Mouse (Mus musculus) liver, embryonic 15.5 days (tissue): ENCODE measurements around the gene Crocc. TPM values are rescaled to one million over a fixed set of nuclear protein-coding genes. Genes with fewer than 3 reads are reported as not detected.

Source experiments
- ATAC-seq: fragments of 200-750 bp; cut with Nextera tagmentation; 2 replicates; pipeline ENCODE4 v1.8.0; 2017; ENCODE audit warnings: moderate number of reproducible peaks, mild to moderate bottlenecking, moderate library complexity; ENCODE audit not compliant: insufficient read depth
- H3K27ac ChIP-seq: fragments of 300-500 bp; sonication (generic); replicated peaks from 2 replicates; pipeline ENCODE4 v1.5.1; 2015; ENCODE audit warnings: mild to moderate bottlenecking, inconsistent platforms
- H3K27me3 ChIP-seq: fragments of 300-500 bp; sonication (generic); 2 replicates; pipeline ENCODE4 v1.6.1; 2015; ENCODE audit warnings: mild to moderate bottlenecking, inconsistent platforms
- H3K36me3 ChIP-seq: fragments of 300-500 bp; sonication (generic); replicated peaks from 2 replicates; pipeline ENCODE4 v1.6.1; 2015; ENCODE audit warnings: moderate library complexity, mild to moderate bottlenecking, inconsistent platforms
- H3K4me1 ChIP-seq: fragments of 300-500 bp; sonication (generic); replicated peaks from 2 replicates; pipeline ENCODE4 v1.6.1; 2015; ENCODE audit warnings: inconsistent platforms
- H3K4me2 ChIP-seq: fragments of 300-500 bp; sonication (generic); 2 replicates; pipeline ENCODE4 v1.6.1; 2015; ENCODE audit warnings: moderate library complexity, mild to moderate bottlenecking, inconsistent platforms
- H3K4me3 ChIP-seq: fragments of 300-500 bp; sonication (generic); replicated peaks from 2 replicates; pipeline ENCODE4 v1.5.1; 2015; ENCODE audit warnings: mild to moderate bottlenecking, inconsistent platforms
- H3K9ac ChIP-seq: fragments of 300-500 bp; sonication (generic); 2 replicates; pipeline ENCODE4 v1.6.1; 2015; ENCODE audit warnings: moderate library complexity, mild to moderate bottlenecking, inconsistent platforms
- H3K9me3 ChIP-seq: fragments of 300-500 bp; sonication (generic); replicated peaks from 2 replicates; pipeline ENCODE4 v1.6.1; 2016; ENCODE audit warnings: inconsistent platforms
- WGBS: fragments of 180-500 bp; shearing (Covaris S2); methylation state at CpG from one replicate; pipeline ENCODE4 v1.1.7; 2015; ENCODE audit warnings: mixed read lengths; ENCODE audit not compliant: insufficient replicate concordance; 5-methylcytosine and 5-hydroxymethylcytosine counted together
- polyA plus RNA-seq: library from polyadenylated mRNA; unstranded; fragments of >200 nt; fragmentation: Nextera tagmentation; extraction: Ambion mirVana; gene quantifications from 2 replicates; pipeline ENCODE4 v1.2.1, GENCODE M21; 2015

The Crocc gene
- polyA plus RNA-seq, 1 experiment from 2014 or later, result 0.77 TPM

DNA sequence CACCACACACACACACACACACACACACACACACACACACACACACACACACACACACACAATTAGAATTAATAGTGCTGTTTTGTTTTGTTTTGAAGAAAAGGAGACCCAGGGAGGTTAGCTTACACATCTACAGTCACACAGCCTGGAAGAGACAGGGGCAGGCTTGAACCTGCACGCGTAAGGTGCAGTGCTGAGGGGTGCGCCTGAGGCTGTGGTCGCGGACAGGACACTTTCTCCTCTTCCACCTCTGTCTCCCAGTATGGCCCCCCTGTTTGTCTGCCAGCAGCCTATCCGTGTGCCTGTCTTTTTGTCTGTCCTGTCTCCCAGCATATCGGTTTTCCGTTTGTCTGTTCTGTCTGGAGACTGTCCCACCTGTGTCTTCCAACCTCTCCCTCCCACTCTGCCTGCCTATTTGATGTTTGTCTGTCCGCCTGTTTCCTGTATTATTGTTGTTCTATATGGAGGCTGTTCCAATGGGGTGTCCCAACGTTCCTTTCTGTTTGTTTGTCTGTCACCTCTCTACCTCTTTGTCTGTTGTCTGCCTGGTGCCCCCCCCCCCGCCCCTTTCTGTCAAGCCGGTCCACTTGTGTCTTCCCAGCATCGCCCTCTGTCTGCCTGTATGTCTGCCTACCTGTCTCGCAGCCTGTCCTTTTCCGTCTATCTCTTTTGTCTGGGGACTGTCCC, 74.2 kb downstream of the Crocc start:
- Histone ChIP-seq H3K4me3 (peak overlapping the region; percentile 84), H3K27me3 (0 out of 2 replicates have a peak, but pooled peaks cover 6% of the 10 kb centered on the region), H3K4me1 (peaks cover 50% of the 10 kb centered on the region), H3K27ac (no peak overlapping the region), H3K9ac (peak overlapping the region; percentile 88; the same call in 1 of the 2 replicates), H3K9me3 (no peaks in the 10 kb centered on the region), H3K36me3 (no peaks in the 10 kb centered on the region), H3K4me2 (peak overlapping the region; percentile 97)
- 26% methylated on average over 15 of the region's 15 CpGs for WGBS
- ATAC-seq, result peak; percentile 1; the same call in 1 of the 2 replicates

DNA sequence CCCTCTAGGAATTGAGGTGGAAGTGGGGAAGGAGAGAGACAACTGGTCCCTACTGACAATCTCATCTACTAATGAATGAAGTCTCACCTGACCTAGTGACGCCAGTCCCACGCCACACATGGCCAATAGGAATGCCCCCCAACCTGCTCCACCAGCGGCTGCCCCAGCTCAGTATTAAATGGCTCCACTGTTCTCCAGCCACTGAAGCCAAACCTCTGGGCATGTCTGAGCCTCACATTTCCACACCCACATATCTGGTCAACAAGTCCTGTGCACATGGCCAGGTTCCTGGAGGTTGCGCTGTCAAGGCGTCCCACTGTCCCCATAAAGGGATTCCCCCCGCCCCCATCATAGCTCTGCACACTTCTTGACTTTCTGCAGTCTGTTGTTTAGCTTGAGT, 75.8 kb downstream of the Crocc start:
- H3K27me3 ChIP-seq, result 0 out of 2 replicates have a peak, but pooled peaks cover 6% of the 10 kb centered on the region
- WGBS, result 82% methylated on average over 6 of the region's 6 CpGs
- H3K4me3 ChIP-seq, result no peak overlapping the region
- H3K9ac ChIP-seq, result no peak overlapping the region
- H3K36me3 ChIP-seq, result peaks cover 4% of the 10 kb centered on the region
- no peaks in the 10 kb centered on the region for H3K9me3 ChIP-seq
- no peak overlapping the region for H3K4me2 ChIP-seq
- no peak for ATAC-seq
- H3K27ac ChIP-seq, result no peak overlapping the region
- H3K4me1 ChIP-seq, result peaks cover 49% of the 10 kb centered on the region

DNA sequence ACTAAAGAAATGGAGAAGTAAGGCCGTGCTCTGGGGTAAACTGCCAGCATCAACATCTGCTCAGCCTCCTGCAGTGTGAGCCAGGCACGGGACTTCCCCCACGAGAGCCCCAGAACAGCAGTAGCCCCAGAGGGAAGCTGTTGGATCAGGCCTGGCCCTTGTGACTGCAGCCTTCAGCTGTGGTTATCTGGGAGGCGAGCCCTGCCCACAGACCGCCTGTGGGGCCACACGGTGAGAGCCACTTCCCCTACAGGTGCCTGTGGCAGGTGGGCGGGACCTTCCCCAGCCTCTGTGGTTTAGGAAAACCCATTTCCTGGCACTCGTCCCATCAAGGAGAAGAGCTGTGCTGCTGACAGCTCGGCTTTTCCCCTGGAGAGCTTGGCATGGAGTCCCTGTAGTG, 76.9 kb downstream of the Crocc start:
- WGBS, result 4% methylated on average over 9 of the region's 9 CpGs
- peaks cover 41% of the 10 kb centered on the region for H3K4me1 ChIP-seq
- H3K4me2 ChIP-seq, result peak overlapping the region; percentile 5
- H3K4me3 ChIP-seq, result no peak overlapping the region
- peak; percentile 49; the same call in 1 of the 2 replicates for ATAC-seq
- H3K27ac ChIP-seq, result peak overlapping the region; percentile 64
- H3K36me3 ChIP-seq, result peaks cover 14% of the 10 kb centered on the region
- 0 out of 2 replicates have a peak, but pooled peaks cover 6% of the 10 kb centered on the region for H3K27me3 ChIP-seq
- H3K9ac ChIP-seq, result no peak overlapping the region
- no peaks in the 10 kb centered on the region for H3K9me3 ChIP-seq

DNA sequence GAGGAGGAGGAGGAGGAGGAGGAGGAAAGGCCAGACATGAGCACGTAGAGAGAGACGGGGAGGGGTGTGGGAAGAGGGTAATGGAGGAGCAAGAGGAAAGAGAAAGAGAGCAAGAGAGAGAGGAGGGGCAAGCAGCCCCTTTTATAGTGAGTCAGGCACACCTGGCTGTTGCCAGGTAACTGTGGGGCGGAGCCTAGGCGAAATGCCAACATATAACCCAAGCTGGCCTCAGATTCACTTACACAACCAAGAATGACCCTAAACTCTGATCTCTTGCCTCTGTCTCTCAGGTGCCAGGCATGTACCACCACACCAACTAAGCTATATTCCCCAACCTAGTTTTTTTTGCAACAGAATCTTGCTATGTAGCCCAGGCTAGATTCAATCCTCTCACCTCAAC, 77.5 kb downstream of the Crocc start:
- Histone ChIP-seq H3K9me3 (no peaks in the 10 kb centered on the region), H3K4me2 (no peak overlapping the region; the same call in 1 of the 2 replicates), H3K4me1 (peaks cover 44% of the 10 kb centered on the region), H3K36me3 (peaks cover 18% of the 10 kb centered on the region), H3K4me3 (no peak overlapping the region), H3K27ac (peak overlapping the region; percentile 64), H3K9ac (no peak overlapping the region), H3K27me3 (0 out of 2 replicates have a peak, but pooled peaks cover 6% of the 10 kb centered on the region)
- no peak for ATAC-seq
- 57% methylated on average over 4 of the region's 4 CpGs for WGBS

DNA sequence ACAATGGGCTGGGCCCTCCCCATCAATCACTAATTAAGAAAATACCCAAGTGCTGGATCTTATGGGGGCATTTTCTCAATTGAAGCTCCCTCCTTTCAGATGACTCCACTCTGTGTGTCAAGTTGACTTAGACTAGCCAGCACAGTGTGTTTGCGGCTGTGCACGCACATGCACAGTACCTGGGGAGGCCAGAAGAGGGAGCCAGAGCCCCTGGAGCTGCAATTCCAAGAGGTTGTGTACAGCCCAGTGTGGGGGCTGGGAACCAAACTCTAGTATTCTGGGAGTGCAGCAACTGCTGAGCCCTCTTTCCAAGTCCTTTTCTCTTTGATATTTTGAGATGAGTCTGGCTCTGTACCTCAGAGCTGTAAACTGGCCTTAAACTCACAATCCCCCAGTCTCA, 78.7 kb downstream of the Crocc start:
- WGBS, result 95% methylated on average over 2 of the region's 2 CpGs
- no peak overlapping the region for H3K27ac ChIP-seq

DNA sequence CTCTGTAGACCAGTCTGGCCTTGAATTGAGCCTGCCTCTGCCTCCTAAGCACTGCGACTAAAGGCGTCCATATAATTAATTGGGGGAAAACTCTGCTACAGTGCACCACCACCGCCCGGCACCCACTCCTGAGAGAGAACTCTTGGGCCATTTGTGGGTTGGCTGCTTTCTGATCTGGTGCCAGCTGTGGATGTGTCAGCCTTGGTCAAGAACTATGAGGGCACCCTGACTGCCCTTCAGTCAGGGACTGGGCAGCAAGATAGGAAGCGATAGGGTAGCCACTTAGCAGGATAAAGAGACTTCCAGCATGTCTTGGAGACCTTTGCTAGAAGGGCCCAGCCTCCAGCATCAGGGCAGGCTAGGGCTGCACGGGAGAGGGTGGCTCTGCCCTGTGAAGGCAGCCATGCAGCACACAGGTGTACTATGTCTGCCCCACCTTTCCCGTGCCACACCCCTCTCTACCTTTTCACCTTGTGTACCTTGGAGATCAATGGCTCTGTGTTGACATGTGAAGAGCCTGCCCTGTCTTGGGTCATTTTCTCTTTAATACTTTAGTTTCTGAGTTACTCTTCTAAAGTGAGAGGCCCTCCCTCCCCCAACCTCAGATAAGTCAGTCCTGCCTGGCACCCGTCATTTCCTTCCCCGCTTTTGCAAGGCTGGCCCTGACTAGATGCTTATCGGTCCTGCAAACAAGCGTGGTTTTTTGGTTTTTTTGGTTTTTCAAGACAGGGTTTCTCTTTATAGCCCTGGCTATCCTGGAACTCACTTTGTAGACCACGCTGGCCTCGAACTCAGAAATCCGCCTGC, 82.3 kb downstream of the Crocc start:
- no peaks in the 10 kb centered on the region for H3K27me3 ChIP-seq
- no peak for ATAC-seq
- H3K4me3 ChIP-seq, result no peak overlapping the region
- WGBS, result 46% methylated on average over 14 of the region's 14 CpGs
- no peak overlapping the region for H3K27ac ChIP-seq
- H3K9me3 ChIP-seq, result no peaks in the 10 kb centered on the region
- H3K36me3 ChIP-seq, result peaks cover 53% of the 10 kb centered on the region
- peaks cover 35% of the 10 kb centered on the region for H3K4me1 ChIP-seq
- no peak overlapping the region for H3K4me2 ChIP-seq
- H3K9ac ChIP-seq, result no peak overlapping the region

More for the DNA sequence above, 78.7 kb downstream of the Crocc start:
- Histone ChIP-seq H3K4me2 (no peak overlapping the region), H3K9ac (no peak overlapping the region), H3K4me1 (peaks cover 45% of the 10 kb centered on the region), H3K9me3 (no peaks in the 10 kb centered on the region), H3K4me3 (no peak overlapping the region), H3K36me3 (peaks cover 19% of the 10 kb centered on the region), H3K27me3 (0 out of 2 replicates have a peak, but pooled peaks cover 6% of the 10 kb centered on the region)
- ATAC-seq, result no peak

DNA sequence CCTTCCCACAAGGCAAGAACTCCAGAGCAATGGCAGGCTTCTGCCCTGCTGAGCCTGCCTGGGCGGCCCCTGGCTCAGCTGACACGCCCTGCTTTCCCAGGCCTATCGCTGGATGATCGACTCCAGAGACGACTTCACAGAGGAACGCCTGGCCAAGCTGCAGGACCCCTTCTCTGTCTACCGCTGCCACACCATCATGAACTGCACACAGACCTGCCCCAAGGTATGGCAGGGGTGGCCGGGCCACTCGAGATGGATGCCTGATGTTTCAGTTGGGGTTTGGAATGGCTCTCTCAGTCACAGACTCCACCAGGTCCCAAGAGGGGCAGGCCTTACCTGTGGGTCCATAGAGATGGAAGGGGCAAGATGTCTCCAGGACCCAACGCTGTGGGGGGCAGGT, 83.1 kb downstream of the Crocc start:
- ATAC-seq, result no peak
- no peak overlapping the region for H3K27ac ChIP-seq
- no peaks in the 10 kb centered on the region for H3K27me3 ChIP-seq
- peaks cover 61% of the 10 kb centered on the region for H3K36me3 ChIP-seq
- no peak overlapping the region for H3K4me2 ChIP-seq
- 59% methylated on average over 10 of the region's 10 CpGs for WGBS
- no peak overlapping the region for H3K9ac ChIP-seq
- peaks cover 31% of the 10 kb centered on the region for H3K4me1 ChIP-seq
- no peaks in the 10 kb centered on the region for H3K9me3 ChIP-seq
- no peak overlapping the region for H3K4me3 ChIP-seq

DNA sequence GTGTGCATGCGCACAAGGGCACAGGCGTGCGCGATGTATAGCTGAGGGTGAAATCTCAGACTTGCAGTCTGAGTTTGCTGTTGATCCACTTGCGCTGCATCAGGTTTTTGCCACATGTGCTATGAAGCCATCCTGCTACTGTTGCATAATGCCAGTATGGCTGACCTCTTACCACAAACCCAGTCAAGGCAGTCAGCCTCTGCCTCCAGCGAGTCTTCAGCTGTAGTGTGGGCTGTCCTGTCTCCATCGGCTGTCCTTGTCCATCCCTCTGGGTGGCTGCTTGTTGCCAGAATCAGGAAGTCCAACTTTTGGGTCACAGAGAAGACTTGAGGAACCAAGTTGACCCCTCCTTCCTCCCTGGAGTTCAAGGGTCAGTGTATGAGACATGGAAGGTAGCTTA, 85.0 kb downstream of the Crocc start:
- no peak for ATAC-seq
- H3K4me3 ChIP-seq, result no peak overlapping the region
- WGBS, result 75% methylated on average over 7 of the region's 7 CpGs
- H3K36me3 ChIP-seq, result peaks cover 79% of the 10 kb centered on the region
- H3K27me3 ChIP-seq, result no peaks in the 10 kb centered on the region
- no peak overlapping the region for H3K4me2 ChIP-seq
- no peaks in the 10 kb centered on the region for H3K9me3 ChIP-seq
- no peak overlapping the region for H3K9ac ChIP-seq
- H3K27ac ChIP-seq, result no peak overlapping the region
- peaks cover 31% of the 10 kb centered on the region for H3K4me1 ChIP-seq

DNA sequence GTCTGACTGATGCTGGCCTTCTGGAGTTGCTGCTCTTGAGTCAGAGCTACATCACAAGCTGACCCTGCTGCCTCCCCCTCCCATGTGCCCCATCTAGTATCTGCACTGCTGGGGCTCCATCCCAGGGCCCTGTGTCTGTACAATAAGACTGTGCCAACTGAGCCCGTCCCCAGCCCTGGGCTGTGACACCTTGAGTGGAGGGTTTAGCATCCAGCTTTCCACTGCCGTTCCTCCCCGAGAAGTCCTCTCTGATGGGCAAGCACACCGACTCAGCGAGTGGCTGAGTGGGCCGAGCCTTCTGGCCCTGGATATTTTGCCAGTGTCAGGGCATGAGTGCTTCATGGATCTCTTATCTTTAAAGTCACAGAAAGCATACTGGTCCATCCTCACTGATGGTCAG, 85.9 kb downstream of the Crocc start:
- 84% methylated on average over 6 of the region's 6 CpGs for WGBS

DNA sequence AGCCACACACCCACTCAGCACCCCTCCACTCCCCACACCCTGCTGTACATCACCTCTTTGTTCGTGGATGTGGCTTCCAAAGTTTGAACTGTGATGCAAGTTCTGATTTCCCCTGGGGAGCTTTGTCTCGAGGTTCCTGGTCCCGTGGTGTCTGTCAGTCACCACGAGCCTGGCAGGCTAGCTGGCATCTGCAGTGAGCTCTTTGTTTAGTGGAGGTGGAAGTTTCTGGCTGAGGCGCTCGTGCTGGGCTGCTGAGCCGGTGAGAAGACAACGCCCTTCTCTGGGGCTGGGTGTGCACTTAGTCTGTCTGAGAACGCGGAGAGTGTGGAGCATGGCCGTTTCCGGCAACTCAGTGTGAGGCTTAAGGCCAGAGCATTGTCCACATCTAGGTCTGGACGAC, 88.7 kb downstream of the Crocc start:
- H3K36me3 ChIP-seq, result peaks cover 87% of the 10 kb centered on the region
- ATAC-seq, result no peak
- no peaks in the 10 kb centered on the region for H3K27me3 ChIP-seq
- 70% methylated on average over 13 of the region's 13 CpGs for WGBS
- no peak overlapping the region for H3K4me2 ChIP-seq
- no peak overlapping the region for H3K4me3 ChIP-seq
- H3K27ac ChIP-seq, result no peak overlapping the region
- no peak overlapping the region for H3K9ac ChIP-seq
- H3K4me1 ChIP-seq, result peaks cover 11% of the 10 kb centered on the region
- H3K9me3 ChIP-seq, result no peaks in the 10 kb centered on the region

More for the DNA sequence above, 85.9 kb downstream of the Crocc start:
- ATAC-seq, result no peak
- H3K27me3 ChIP-seq, result no peaks in the 10 kb centered on the region
- peaks cover 80% of the 10 kb centered on the region for H3K36me3 ChIP-seq
- H3K9me3 ChIP-seq, result no peaks in the 10 kb centered on the region
- H3K9ac ChIP-seq, result no peak overlapping the region
- no peak overlapping the region for H3K4me2 ChIP-seq
- H3K4me1 ChIP-seq, result peaks cover 31% of the 10 kb centered on the region
- H3K27ac ChIP-seq, result no peak overlapping the region
- H3K4me3 ChIP-seq, result no peak overlapping the region

DNA sequence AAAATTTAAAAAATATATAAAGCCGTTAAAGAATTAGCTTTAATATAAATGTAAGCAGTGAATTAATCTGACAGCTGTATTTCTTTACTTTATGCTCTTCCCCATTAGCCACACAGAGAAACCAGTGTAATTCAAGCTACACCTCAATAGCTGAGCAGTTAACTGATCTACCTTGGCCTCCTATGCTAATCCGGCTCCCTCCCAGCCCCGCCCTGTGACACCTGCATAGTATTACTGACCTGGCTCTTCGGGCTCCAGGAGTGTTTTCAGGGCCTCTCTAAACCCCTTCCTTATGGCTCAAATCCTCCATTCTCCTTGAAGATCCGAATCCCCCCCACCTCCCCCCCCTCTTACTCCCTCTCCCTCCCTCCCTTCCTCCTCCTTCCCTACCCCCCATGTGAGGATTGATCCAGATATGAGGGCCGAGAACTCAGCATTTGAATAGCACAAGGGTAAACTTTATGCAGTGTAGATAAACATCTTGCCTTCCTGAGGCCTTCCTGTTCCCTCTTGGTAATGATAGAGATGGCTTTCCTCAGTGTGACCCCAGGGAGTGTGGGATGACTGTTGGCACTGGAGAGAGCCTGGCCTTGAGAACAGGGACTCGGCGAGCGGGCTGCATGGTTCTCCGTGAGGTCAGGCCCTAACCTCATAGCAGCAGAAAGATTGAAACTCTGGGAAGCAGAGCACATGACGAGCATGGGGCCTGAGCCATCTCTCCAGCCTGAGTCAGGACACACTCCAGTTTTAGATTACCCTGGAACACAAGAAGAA, 92.8 kb downstream of the Crocc start:
- ATAC-seq, result no peak
- H3K4me1 ChIP-seq, result peaks cover 27% of the 10 kb centered on the region
- 78% methylated on average over 11 of the region's 11 CpGs for WGBS
- H3K9ac ChIP-seq, result no peak overlapping the region
- H3K4me2 ChIP-seq, result no peak overlapping the region
- H3K27me3 ChIP-seq, result no peaks in the 10 kb centered on the region
- H3K27ac ChIP-seq, result no peak overlapping the region
- H3K36me3 ChIP-seq, result peaks cover 51% of the 10 kb centered on the region
- no peaks in the 10 kb centered on the region for H3K9me3 ChIP-seq
- no peak overlapping the region for H3K4me3 ChIP-seq
